In the genomic region with DNA sequence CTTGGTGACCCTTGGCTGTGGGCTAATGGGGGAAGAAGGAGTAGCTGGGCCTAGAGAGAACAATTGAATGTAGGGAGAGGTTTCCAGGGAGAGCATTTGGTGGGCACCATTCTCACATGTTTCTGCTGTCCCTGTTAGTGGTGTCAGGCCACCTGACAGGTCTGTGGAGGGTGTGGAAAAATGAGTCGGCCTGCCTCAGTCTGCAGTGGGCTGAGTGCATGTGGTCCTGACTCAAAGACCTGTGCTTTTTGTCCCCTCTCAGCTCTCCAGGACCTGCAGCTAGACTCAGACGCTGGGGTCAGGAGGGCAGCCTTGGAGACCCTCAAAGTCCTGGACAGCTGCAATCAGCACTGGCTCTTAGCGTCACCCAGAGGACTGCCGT, we compare ENCODE assay signal across 13 mouse cellular contexts. TPM values are rescaled to one million over a fixed set of nuclear protein-coding genes. Genes with fewer than 3 reads are reported as not detected.
A peak's percentile ranks its signal among the peaks of the same experiment; 100 is the strongest.
DNase-seq lines count a peak whose midpoint lies in the region; ATAC-seq and TF ChIP-seq lines count a peak whose summit lies in the region.
"Had no signal": no experiment of that assay in that cellular context is flagged by ENCODE, and none has a peak within 500 bp of the region (broad histone marks: within the 10 kb centered on the region; RNA-seq: fewer than 3 reads in every experiment).

No protein-coding gene starts in this region.

- WGBS in liver, adult 2 months, result 64% methylated on average over 4 of the region's 4 CpGs
- 79% methylated on average over 4 of the region's 4 CpGs for WGBS in hindbrain, embryonic 16.5 days
- 74% methylated on average over 4 of the region's 4 CpGs for WGBS in midbrain, embryonic 16.5 days

- no peak for TF ChIP-seq POLR2A in liver, adult 2 months (IDR thresholded peaks at IDR 0.05; ENCODE audit: extremely low read depth, insufficient read depth, low read length)

- H3K9me3 ChIP-seq in hindbrain, embryonic 16.5 days (ENCODE audit: control insufficient read depth, low read length), result peaks cover 22% of the 10 kb centered on the region
- peaks cover 30% of the 10 kb centered on the region for H3K9me3 ChIP-seq in midbrain, embryonic 16.5 days (replicated peaks; ENCODE audit: control insufficient read depth, low read length, poor library complexity, severe bottlenecking)

- no peak overlapping the region for H3K4me2 ChIP-seq in hindbrain, embryonic 16.5 days (ENCODE audit: low read length)
- H3K4me2 ChIP-seq in midbrain, embryonic 16.5 days (ENCODE audit: low read length), result no peak overlapping the region
- H3K4me2 ChIP-seq: limb, embryonic 15.5 days had no signal

- peak; percentile 23 for DNase-seq in adrenal gland, adult 2 months
- DNase-seq in adrenal gland, adult 8-10 months, result no peak
- DNase-seq in liver, adult 2 months (ENCODE audit: extremely low read depth, low read depth, low spot score), result no peak
- no peak for DNase-seq in liver
- DNase-seq in layer of hippocampus, postnatal 36 days, result no peak
- DNase-seq in frontal cortex, postnatal 10 days (ENCODE audit: low spot score in 2 of 2), result no peak
- DNase-seq: adrenal gland, postnatal 25 days had no signal

- H3K9ac ChIP-seq in liver, adult 2 months (ENCODE audit: low read depth, low read length), result no peak overlapping the region
- H3K9ac ChIP-seq in hindbrain, embryonic 16.5 days (ENCODE audit: low read depth, low read length), result no peak overlapping the region
- no peak overlapping the region for H3K9ac ChIP-seq in midbrain, embryonic 16.5 days (ENCODE audit: low read depth, low read length)
- H3K9ac ChIP-seq: limb, embryonic 15.5 days had no signal

- H3K79me2 ChIP-seq in liver, adult 2 months (ENCODE audit: control insufficient read depth, insufficient read depth, low read length), result no peaks in the 10 kb centered on the region

- TF ChIP-seq CTCF in liver, adult 2 months (IDR thresholded peaks at IDR 0.05; ENCODE audit: low read depth, low read length), result no peak

- peak; percentile 3 for ATAC-seq in hindbrain, embryonic 16.5 days
- ATAC-seq in midbrain, embryonic 16.5 days, result peak; percentile 3; the same call in 1 of the 2 replicates

- H3K27ac ChIP-seq in liver, adult 2 months (replicated peaks; ENCODE audit: insufficient read depth, low read depth, low read length), result peak overlapping the region; percentile 18
- H3K27ac ChIP-seq in hindbrain, embryonic 16.5 days (ENCODE audit: low read depth, low read length), result no peak overlapping the region
- no peak overlapping the region for H3K27ac ChIP-seq in midbrain, embryonic 16.5 days (ENCODE audit: low read length)

- no peaks in the 10 kb centered on the region for H3K27me3 ChIP-seq in liver, adult 2 months (ENCODE audit: control insufficient read depth, insufficient read depth, low read length)
- H3K27me3 ChIP-seq in hindbrain, embryonic 16.5 days (replicated peaks; ENCODE audit: control insufficient read depth, insufficient read depth, low read length), result no peaks in the 10 kb centered on the region
- H3K27me3 ChIP-seq in midbrain, embryonic 16.5 days (ENCODE audit: control insufficient read depth, insufficient read depth, low read depth, low read length), result no peaks in the 10 kb centered on the region
- H3K27me3 ChIP-seq: limb, embryonic 15.5 days had no signal

- H3K4me1 ChIP-seq in liver, adult 2 months (ENCODE audit: control insufficient read depth, insufficient read depth, low read length), result peaks cover 19% of the 10 kb centered on the region
- H3K4me1 ChIP-seq in hindbrain, embryonic 16.5 days (ENCODE audit: control insufficient read depth, insufficient read depth, low read depth, low read length), result no peaks in the 10 kb centered on the region
- no peaks in the 10 kb centered on the region for H3K4me1 ChIP-seq in midbrain, embryonic 16.5 days (ENCODE audit: control insufficient read depth, insufficient read depth, low read length)

- no peak overlapping the region for H3K4me3 ChIP-seq in liver, adult 2 months (ENCODE audit: insufficient read depth, low read depth, low read length)
- no peak overlapping the region for H3K4me3 ChIP-seq in hindbrain, embryonic 16.5 days (ENCODE audit: low read length)
- no peak overlapping the region for H3K4me3 ChIP-seq in midbrain, embryonic 16.5 days (ENCODE audit: low read depth, low read length)
- H3K4me3 ChIP-seq: limb, embryonic 15.5 days had no signal

- peaks cover 15% of the 10 kb centered on the region for H3K36me3 ChIP-seq in liver, adult 2 months (ENCODE audit: control insufficient read depth, insufficient read depth, low read length)
- peaks cover 30% of the 10 kb centered on the region for H3K36me3 ChIP-seq in hindbrain, embryonic 16.5 days (ENCODE audit: control insufficient read depth, insufficient read depth, low read length)
- H3K36me3 ChIP-seq in midbrain, embryonic 16.5 days (ENCODE audit: control insufficient read depth, insufficient read depth, low read length), result peaks cover 43% of the 10 kb centered on the region

RNA-seq across cellular contexts. Expression of gene Hjurp, which starts 17.8 kb away (rescaled TPM):
- total RNA-seq in adrenal gland, adult 2 months (2021), result 10 to 100 TPM; 24.7 to 25.5 TPM
- 13.6 and 17.5 TPM in 2 replicates for polyA plus RNA-seq in adrenal gland, adult 2 months (2012; rRNA removed)
- total RNA-seq in adrenal gland, adult 8-10 months (2022), result 10 to 100 TPM; 33.0 to 55.0 (median 43.2) TPM
- 78.7 and 90.1 TPM in 2 replicates for total RNA-seq in liver, adult 2 months (2014; rRNA removed)
- polyA plus RNA-seq in liver, adult 2 months (2012; rRNA removed), result 31.4 and 32.8 TPM in 2 replicates
- polyA plus RNA-seq in hindbrain, embryonic 16.5 days (2015; fragmentation: Nextera tagmentation; extraction: Ambion mirVana), result 66.4 and 80.3 TPM in 2 replicates
- polyA plus RNA-seq in midbrain, embryonic 16.5 days (2015; fragmentation: Nextera tagmentation; extraction: Ambion mirVana), result 77.3 and 87.0 TPM in 2 replicates
- 10 to 100 TPM; 30.7 to 36.6 TPM for total RNA-seq in layer of hippocampus, postnatal 36 days (2021)

RNA-seq across cellular contexts. Expression of gene Trpm8, which starts 17.8 kb away (rescaled TPM):
- not detected for total RNA-seq in adrenal gland, adult 2 months (2021)
- not detected in 2 replicates for polyA plus RNA-seq in adrenal gland, adult 2 months (2012; rRNA removed)
- total RNA-seq in adrenal gland, adult 8-10 months (2022), result not detected
- total RNA-seq in liver, adult 2 months (2014; rRNA removed), result under 0.01 TPM in 2 replicates
- 0.01 and 0.02 TPM in 2 replicates for polyA plus RNA-seq in liver, adult 2 months (2012; rRNA removed)
- polyA plus RNA-seq in hindbrain, embryonic 16.5 days (2015; fragmentation: Nextera tagmentation; extraction: Ambion mirVana), result 0.10 and 0.14 TPM in 2 replicates
- 0.11 and 0.17 TPM in 2 replicates for polyA plus RNA-seq in midbrain, embryonic 16.5 days (2015; fragmentation: Nextera tagmentation; extraction: Ambion mirVana)
- under 1 TPM in 1 of 2 experiments, not detected in 1; 0.15 TPM for total RNA-seq in layer of hippocampus, postnatal 36 days (2021)
- total RNA-seq: adrenal gland, postnatal 25 days; heart, adult 8-10 months; neutrophil, adult 5-6 weeks had no signal
- polyA plus RNA-seq: limb, embryonic 15.5 days; small intestine, adult 2 months had no signal

RNA-seq across cellular contexts. Expression of gene Mroh2a, which starts 32.8 kb away (rescaled TPM):
- total RNA-seq in adrenal gland, adult 2 months (2021), result under 1 TPM in 1 of 2 experiments, not detected in 1; 0.10 TPM
- polyA plus RNA-seq in adrenal gland, adult 2 months (2012; rRNA removed), result 0.03 and 0.17 TPM in 2 replicates
- total RNA-seq in adrenal gland, adult 8-10 months (2022), result under 1 TPM in 2 of 4 experiments, not detected in 2; 0.10 to 0.16 TPM
- 0.27 and 1.0 TPM in 2 replicates for total RNA-seq in liver, adult 2 months (2014; rRNA removed)
- polyA plus RNA-seq in liver, adult 2 months (2012; rRNA removed), result 0.77 and 0.82 TPM in 2 replicates
- 0.45 and 0.54 TPM in 2 replicates for polyA plus RNA-seq in hindbrain, embryonic 16.5 days (2015; fragmentation: Nextera tagmentation; extraction: Ambion mirVana)
- 0.75 and 0.92 TPM in 2 replicates for polyA plus RNA-seq in midbrain, embryonic 16.5 days (2015; fragmentation: Nextera tagmentation; extraction: Ambion mirVana)
- total RNA-seq in layer of hippocampus, postnatal 36 days (2021), result under 1 TPM in 1 of 2 experiments, not detected in 1; 0.05 TPM

RNA-seq across cellular contexts. Expression of gene Ugt1a1, which starts 47.9 kb away (rescaled TPM):
- 10 to 100 TPM in 1 of 2 experiments, not detected in 1; 53.5 TPM for total RNA-seq in adrenal gland, adult 2 months (2021)
- 4.0 and 9.7 TPM in 2 replicates for polyA plus RNA-seq in adrenal gland, adult 2 months (2012; rRNA removed)
- 10 to 100 TPM in 2 of 4 experiments, under 1 TPM in 2; 0.40 to 83.2 (median 28.8) TPM for total RNA-seq in adrenal gland, adult 8-10 months (2022)
- 662 and 719 TPM in 2 replicates for total RNA-seq in liver, adult 2 months (2014; rRNA removed)
- polyA plus RNA-seq in liver, adult 2 months (2012; rRNA removed), result 408 and 574 TPM in 2 replicates
- polyA plus RNA-seq in hindbrain, embryonic 16.5 days (2015; fragmentation: Nextera tagmentation; extraction: Ambion mirVana), result not detected in 2 replicates
- not detected in 2 replicates for polyA plus RNA-seq in midbrain, embryonic 16.5 days (2015; fragmentation: Nextera tagmentation; extraction: Ambion mirVana)
- not detected for total RNA-seq in layer of hippocampus, postnatal 36 days (2021)
- total RNA-seq: heart, adult 8-10 months had no signal

RNA-seq across cellular contexts. Expression of gene Dnajb3, which starts 54.1 kb away (rescaled TPM):
- total RNA-seq in adrenal gland, adult 2 months (2021), result 1 to 10 TPM; 1.8 to 3.7 TPM
- 3.1 and 3.9 TPM in 2 replicates for polyA plus RNA-seq in adrenal gland, adult 2 months (2012; rRNA removed)
- 1 to 10 TPM; 1.8 to 4.7 (median 3.3) TPM for total RNA-seq in adrenal gland, adult 8-10 months (2022)
- total RNA-seq in liver, adult 2 months (2014; rRNA removed), result not detected in 2 replicates
- polyA plus RNA-seq in liver, adult 2 months (2012; rRNA removed), result 0.17 TPM in 1 of 2 replicates, not detected in the other
- polyA plus RNA-seq in hindbrain, embryonic 16.5 days (2015; fragmentation: Nextera tagmentation; extraction: Ambion mirVana), result 11.6 and 12.1 TPM in 2 replicates
- 12.8 and 13.1 TPM in 2 replicates for polyA plus RNA-seq in midbrain, embryonic 16.5 days (2015; fragmentation: Nextera tagmentation; extraction: Ambion mirVana)
- total RNA-seq in layer of hippocampus, postnatal 36 days (2021), result 1 to 10 TPM; 2.2 to 3.0 TPM
- total RNA-seq: neutrophil, adult 5-6 weeks had no signal
